Mouse (Mus musculus) gastrocnemius, adult 2 months (tissue): Measurements from ENCODE around the gene Tor1b. TPM values are rescaled to one million over a fixed set of nuclear protein-coding genes. Genes with fewer than 3 reads are reported as not detected.
"Not testable (repeated sequence)": the region's sequence is repeated elsewhere in the genome, so short reads cannot be mapped to it uniquely, and the experiment has no call there.

Experiments used
- DNase-seq: peaks from one replicate; pipeline ENCODE4 v3.0.0; 2022
- H3K27ac ChIP-seq: fragments of 200-600 bp; 2 replicates; pipeline ENCODE4 v1.8.1; 2022; ENCODE audit warnings: mild to moderate bottlenecking
- H3K4me3 ChIP-seq: fragments of 200-600 bp; 2 replicates; pipeline ENCODE4 v1.8.1; 2022; ENCODE audit warnings: mild to moderate bottlenecking, moderate library complexity
- CTCF ChIP-seq: fragments of 200-600 bp; IDR thresholded peaks from 2 replicates; pipeline ENCODE4 v1.8.1; 2022; ENCODE audit warnings: antibody characterized with exemption, mild to moderate bottlenecking, moderate library complexity
- intact Hi-C: fragments of 180-260 bp; cut with DNase I; formaldehyde crosslinking; loops from one replicate; pipeline ENCODE4 v1.15.1; 2025
- long read RNA-seq, 2 experiments: library from polyadenylated mRNA; stranded (forward); transcript quantifications; one replicate each; pipeline ENCODE4 v2.0.0; 2021
- total RNA-seq, 2 experiments: library from RNA; stranded (reverse); gene quantifications; 2 replicates each; pipeline ENCODE4 v1.2.3; 2021

Gene Tor1b
- 10 to 100 TPM; 23.4 to 24.0 TPM for total RNA-seq
- long read RNA-seq, experiment 1, full-length matches to known transcripts: 32 of 37 reads
- long read RNA-seq, experiment 1, partial matches to known transcripts: 0 of 37 reads
- long read RNA-seq, experiment 1, other reads (novel, unspliced or antisense): 5 of 37 reads
- long read RNA-seq, experiment 2, transcript Tor1b-201 (5 exons, 3,039 nt): major isoform, 21 of 27 reads
- long read RNA-seq, experiment 2, partial matches to known transcripts: 1 of 27 reads
- long read RNA-seq, experiment 2, other reads (novel, unspliced or antisense): 5 of 27 reads

DNA sequence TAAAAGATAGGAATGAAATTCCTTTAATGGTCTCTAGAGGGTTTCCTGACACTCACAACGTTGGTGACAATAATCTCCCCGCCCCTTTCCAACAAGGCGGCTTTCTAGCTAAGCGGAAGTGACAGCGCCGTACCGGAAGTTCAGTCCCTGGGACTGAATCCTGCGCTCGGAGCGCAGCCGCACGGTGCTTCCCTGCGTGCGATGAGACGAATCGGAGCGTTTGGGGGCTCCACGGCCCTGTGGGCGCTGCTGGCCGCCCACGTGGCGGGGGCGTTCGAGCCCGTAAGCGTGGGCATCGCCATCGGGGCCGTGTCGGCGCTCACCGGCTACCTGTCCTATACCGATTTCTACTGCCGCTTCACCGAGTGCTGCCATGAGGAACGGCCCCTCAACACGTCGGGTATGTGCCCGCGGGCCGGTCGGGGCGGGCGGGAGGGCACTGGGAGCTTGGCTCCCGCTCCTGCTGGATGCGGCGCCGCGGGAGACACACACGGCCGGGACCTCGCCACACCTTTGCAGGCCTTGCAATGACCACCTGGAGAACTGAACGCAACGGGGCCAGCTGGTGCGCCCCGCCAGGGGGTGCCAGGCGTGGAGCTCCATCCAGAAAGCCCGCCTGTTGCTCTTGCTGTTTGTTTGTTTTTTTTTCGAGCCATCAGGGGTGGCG is at the start of gene Tor1b:
Gene Tor1b, plus strand, starts transcription at position 136 of the 667 bp plus-strand sequence.
- intact Hi-C loops: no loop called here
- Histone ChIP-seq H3K27ac (peak within 1 kb of the TSS; percentile 97), H3K4me3 (peak within 1 kb of the TSS; percentile 72)
- peak; percentile 38 for TF ChIP-seq CTCF
- peak; percentile 89 for DNase-seq

GRCm38 (mm10) chr2:30904231-30904630 is 48.5 kb upstream of the Tor1b start:
- no peak for DNase-seq
- Histone ChIP-seq H3K27ac (no peak overlapping the region), H3K4me3 (no peak overlapping the region)
- intact Hi-C loops: no loop called here
- no peak for TF ChIP-seq CTCF

DNA sequence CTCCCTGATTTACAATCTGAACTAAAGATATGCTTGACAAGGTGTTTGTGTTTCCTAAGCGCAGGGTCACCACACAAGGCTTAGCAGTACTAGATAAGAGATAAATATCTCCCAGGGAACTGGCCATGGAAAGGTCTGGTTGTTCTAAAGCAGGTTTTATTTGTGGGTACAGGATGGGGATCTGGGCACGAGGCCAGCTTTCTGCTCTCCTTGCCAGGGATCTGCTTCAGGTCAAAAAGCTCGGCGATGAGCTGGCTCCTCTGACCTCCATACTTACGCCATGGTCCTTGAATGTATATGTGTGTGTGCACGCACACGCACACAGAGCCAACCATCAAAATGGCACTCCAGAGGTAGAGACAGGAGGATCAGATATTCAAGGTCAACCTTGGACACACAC is 47.8 kb upstream of the Tor1b start:
- DNase-seq: no peak
- intact Hi-C loops: no loop called here
- no peak overlapping the region for H3K27ac ChIP-seq
- no peak for TF ChIP-seq CTCF
- no peak overlapping the region for H3K4me3 ChIP-seq

- no peak for TF ChIP-seq CTCF
- Histone ChIP-seq H3K27ac (no peak overlapping the region), H3K4me3 (no peak overlapping the region)
- intact Hi-C loops: no loop called here
- no peak for DNase-seq
Observed at GRCm38 (mm10) chr2:30905906-30906305, 46.9 kb upstream of the Tor1b start.

- no peak for DNase-seq
- no peak for TF ChIP-seq CTCF
- Histone ChIP-seq H3K4me3 (no peak overlapping the region), H3K27ac (no peak overlapping the region)
- intact Hi-C loops: no loop called here
Observed at GRCm38 (mm10) chr2:30906641-30907040, 46.1 kb upstream of the Tor1b start.

DNA sequence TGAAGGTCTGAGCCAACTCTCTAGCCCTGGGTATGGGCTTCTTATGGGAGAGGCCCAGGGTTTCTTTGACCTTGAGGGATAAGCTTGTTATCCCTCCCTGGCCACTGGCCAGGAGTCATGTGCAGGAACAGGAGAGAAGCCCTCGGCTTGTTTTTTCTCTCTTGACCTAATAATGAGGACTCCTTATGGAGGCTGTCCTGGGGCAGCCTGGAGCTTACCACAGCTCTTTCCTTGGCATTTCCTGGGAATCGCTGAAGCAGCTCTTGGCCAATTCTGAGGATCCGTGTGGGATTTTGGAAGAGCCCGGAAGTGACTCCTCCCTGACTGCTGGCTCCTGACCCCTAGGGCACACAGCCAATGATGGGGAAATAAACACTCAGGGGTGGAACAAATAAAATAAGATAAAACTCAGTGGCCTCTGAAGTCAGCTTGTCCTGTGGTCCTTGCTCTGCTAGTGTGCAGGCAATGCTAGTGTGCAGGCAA is 40.4 kb upstream of the Tor1b start:
- peak overlapping the region; percentile 80 for H3K27ac ChIP-seq
- intact Hi-C loops: no loop called here
- DNase-seq: peak; percentile 85
- no peak for TF ChIP-seq CTCF
- H3K4me3 ChIP-seq: no peak overlapping the region

GRCm38 (mm10) chr2:30913022-30913421 is 39.7 kb upstream of the Tor1b start:
- Histone ChIP-seq H3K27ac (peak overlapping the region; percentile 80), H3K4me3 (no peak overlapping the region)
- intact Hi-C loops: no loop called here
- no peak for DNase-seq
- no peak for TF ChIP-seq CTCF

GRCm38 (mm10) chr2:30914836-30915235 is 37.9 kb upstream of the Tor1b start:
- no peak overlapping the region for H3K4me3 ChIP-seq
- DNase-seq: no peak
- H3K27ac ChIP-seq: no peak overlapping the region
- no peak for TF ChIP-seq CTCF
- intact Hi-C loops: no loop called here

GRCm38 (mm10) chr2:30915376-30915775 is 37.4 kb upstream of the Tor1b start:
- intact Hi-C loops: no loop called here
- no peak for TF ChIP-seq CTCF
- DNase-seq: no peak
- H3K4me3 ChIP-seq: no peak overlapping the region
- H3K27ac ChIP-seq: no peak overlapping the region

DNA sequence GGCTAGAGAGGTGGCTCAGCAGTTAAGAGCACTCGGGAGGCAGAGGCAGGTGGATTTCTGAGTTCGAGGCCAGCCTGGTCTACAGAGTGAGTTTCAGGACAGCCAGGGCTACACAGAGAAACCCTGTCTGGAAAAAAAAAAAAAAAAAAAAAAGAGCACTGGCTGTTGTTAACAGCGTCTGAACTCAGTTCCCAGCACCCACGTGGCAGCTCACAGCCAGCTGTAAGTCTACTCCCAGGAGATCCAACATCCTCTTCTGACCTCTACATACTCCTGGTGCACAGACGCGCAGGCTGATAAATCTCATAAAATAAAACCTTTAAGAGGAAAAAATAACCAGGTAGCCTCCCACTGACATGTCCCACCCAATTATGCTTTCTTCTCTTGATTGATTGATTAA is 36.8 kb upstream of the Tor1b start:
- intact Hi-C loops: not testable (repeated sequence)

GRCm38 (mm10) chr2:30917649-30918048 is 35.1 kb upstream of the Tor1b start:
- Histone ChIP-seq H3K4me3 (no peak overlapping the region), H3K27ac (peak overlapping the region; percentile 20; the same call in 1 of the 2 replicates)
- intact Hi-C loops: no loop called here
- peak; percentile 26 for DNase-seq
- no peak for TF ChIP-seq CTCF

More for the DNA sequence above, 36.8 kb upstream of the Tor1b start:
- H3K4me3 ChIP-seq, H3K27ac ChIP-seq, DNase-seq: not testable (repeated sequence)

- H3K27ac ChIP-seq: peak overlapping the region; percentile 20
- no peak for DNase-seq
- TF ChIP-seq CTCF: no peak
- no peak overlapping the region for H3K4me3 ChIP-seq
- intact Hi-C loops: no loop called here
Observed at GRCm38 (mm10) chr2:30918126-30918525, 34.6 kb upstream of the Tor1b start.

- H3K27ac ChIP-seq: peak overlapping the region; percentile 46; the same call in 1 of the 2 replicates
- intact Hi-C loops: no loop called here
Observed at GRCm38 (mm10) chr2:30918780-30919329, 33.9 kb upstream of the Tor1b start.

More at GRCm38 (mm10) chr2:30918780-30919329, 33.9 kb upstream of the Tor1b start:
- DNase-seq: no peak
- TF ChIP-seq CTCF: no peak
- no peak overlapping the region for H3K4me3 ChIP-seq
